Mouse (Mus musculus) liver, adult 2 months (tissue): ENCODE results near the gene Adamts8.

Source experiments
- CTCF ChIP-seq: fragments of 200-500 bp; IDR thresholded peaks from 2 replicates; pipeline ENCODE4 v1.5.1; 2011; ENCODE audit warnings: low read depth, low read length, control low read depth
- POLR2A ChIP-seq: fragments of 200-500 bp; IDR thresholded peaks from 2 replicates; pipeline ENCODE4 v1.6.1; 2011; ENCODE audit warnings: low read length, control low read depth; ENCODE audit not compliant: insufficient read depth; ENCODE audit errors: extremely low read depth

DNA sequence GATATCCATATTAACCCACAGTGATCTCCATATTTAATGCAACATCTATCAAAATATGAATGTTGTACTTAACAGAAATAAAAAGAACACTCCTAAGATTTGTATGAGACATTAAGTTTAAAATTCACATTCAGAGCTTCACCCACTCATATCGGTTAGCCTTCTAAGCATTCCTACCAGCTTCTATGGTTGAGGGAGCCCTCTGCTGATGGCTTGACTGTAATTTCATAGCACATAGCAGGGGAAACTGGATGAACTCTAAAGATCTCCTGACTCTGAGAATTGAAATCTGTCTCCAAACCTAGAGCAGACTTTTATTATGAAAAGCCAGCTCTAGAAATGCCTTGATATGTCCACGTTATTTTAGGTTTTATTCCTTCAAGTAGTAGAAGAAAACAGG lies 38.1 kb downstream of the Adamts8 start:
- TF ChIP-seq CTCF (no peak), POLR2A (no peak)
